29 mouse cellular contexts compared by ENCODE assay signal in genomic region chr8:87665337-87665736, GRCm38 (mm10).
DNase-seq lines count a peak whose midpoint lies in the region; ATAC-seq lines count a peak whose summit lies in the region.
"Had no signal": no experiment of that assay in that cellular context is flagged by ENCODE, and none has a peak within 500 bp of the region (broad histone marks: within the 10 kb centered on the region; RNA-seq: fewer than 3 reads in every experiment).

No protein-coding gene starts in this region.

- no peak overlapping the region for H3K4me2 ChIP-seq in hindbrain, embryonic 13.5 days
- H3K4me2 ChIP-seq: embryonic facial prominence, embryonic 13.5 days; forebrain, embryonic 13.5 days; heart, embryonic 13.5 days; hindbrain, embryonic 12.5 days; intestine, embryonic 15.5 days had no signal

- no peak for ATAC-seq in cerebellum, adult (ENCODE audit: insufficient number of reproducible peaks, low FRiP score, low TSS enrichment)
- no peak for ATAC-seq in hindbrain, embryonic 13.5 days (ENCODE audit: low FRiP score)
- ATAC-seq in CD4-positive, CD25-positive, alpha-beta regulatory T cell, adult 4 months: no peak
- ATAC-seq: forebrain, embryonic 13.5 days; forebrain, embryonic 16.5 days; hindbrain, embryonic 16.5 days; intestine, embryonic 15.5 days; Patski had no signal

- peaks cover 89% of the 10 kb centered on the region for H3K4me1 ChIP-seq in hindbrain, embryonic 13.5 days (replicated peaks)
- peaks cover 50% of the 10 kb centered on the region for H3K4me1 ChIP-seq in hindbrain, embryonic 10.5 days (replicated peaks)

- H3K27me3 ChIP-seq in hindbrain, embryonic 13.5 days: peaks cover 20% of the 10 kb centered on the region
- peaks cover 33% of the 10 kb centered on the region for H3K27me3 ChIP-seq in hindbrain, embryonic 10.5 days (ENCODE audit: insufficient read depth, poor library complexity, severe bottlenecking)
- H3K27me3 ChIP-seq: CH12.LX had no signal

- H3K9ac ChIP-seq in hindbrain, embryonic 13.5 days: no peak overlapping the region
- H3K9ac ChIP-seq: embryonic facial prominence, embryonic 13.5 days; forebrain, embryonic 13.5 days; heart, embryonic 13.5 days; hindbrain, embryonic 12.5 days; intestine, embryonic 15.5 days had no signal

- no peak overlapping the region for H3K4me3 ChIP-seq in hindbrain, embryonic 13.5 days
- H3K4me3 ChIP-seq in hindbrain, embryonic 10.5 days: no peak overlapping the region
- H3K4me3 ChIP-seq: embryonic facial prominence, embryonic 10.5 days; embryonic facial prominence, embryonic 13.5 days; forebrain, embryonic 10.5 days; forebrain, embryonic 13.5 days; heart, adult 2 months; heart, embryonic 10.5 days; heart, embryonic 13.5 days; hindbrain, embryonic 12.5 days; intestine, embryonic 15.5 days had no signal

- WGBS in hindbrain, embryonic 13.5 days: 95% methylated on average over 8 of the region's 8 CpGs
- WGBS in hindbrain, embryonic 10.5 days: 91% methylated on average over 8 of the region's 8 CpGs

- no peaks in the 10 kb centered on the region for H3K36me3 ChIP-seq in hindbrain, embryonic 13.5 days
- peaks cover 46% of the 10 kb centered on the region for H3K36me3 ChIP-seq in hindbrain, embryonic 10.5 days
- H3K36me3 ChIP-seq: G1E; heart, embryonic 10.5 days; heart, embryonic 13.5 days; intestine, embryonic 15.5 days had no signal

- DNase-seq in cerebellum, adult 9-11 months: peak; percentile 51
- no peak for DNase-seq in hindbrain, embryonic 10.5 days (ENCODE audit: low spot score)
- DNase-seq in cerebellum, postnatal 36 days: peak; percentile 24 to 42
- DNase-seq: adrenal gland, postnatal 10 days; adrenal gland, postnatal 36 days; embryo, embryonic 11 days; gastrocnemius, postnatal 10 days; gastrocnemius, postnatal 36 days; heart, adult 2 months; heart, postnatal 14 days; heart, postnatal 4 days; kidney, adult 11 months; kidney, adult 8-10 months had no signal

- peak overlapping the region; percentile 2; the same call in 1 of the 2 replicates for H3K27ac ChIP-seq in hindbrain, embryonic 13.5 days
- H3K27ac ChIP-seq in hindbrain, embryonic 10.5 days: no peak overlapping the region
- H3K27ac ChIP-seq: embryonic facial prominence, embryonic 10.5 days; embryonic facial prominence, embryonic 13.5 days; forebrain, embryonic 10.5 days; forebrain, embryonic 13.5 days; heart, adult 2 months; heart, embryonic 10.5 days; heart, embryonic 13.5 days; hindbrain, embryonic 12.5 days; intestine, embryonic 15.5 days had no signal

- H3K9me3 ChIP-seq in hindbrain, embryonic 13.5 days: no peaks in the 10 kb centered on the region
- no peaks in the 10 kb centered on the region for H3K9me3 ChIP-seq in hindbrain, embryonic 10.5 days
- H3K9me3 ChIP-seq: embryonic facial prominence, embryonic 10.5 days; embryonic facial prominence, embryonic 13.5 days; forebrain, embryonic 10.5 days; forebrain, embryonic 13.5 days; heart, embryonic 10.5 days; heart, embryonic 13.5 days; hindbrain, embryonic 12.5 days; intestine, embryonic 15.5 days had no signal
